Mouse (Mus musculus) spleen, postnatal 36 days (tissue): ENCODE measurements around the gene Abca16.

Experiments used
- DNase-seq, 2 experiments: peaks; one replicate each; pipeline ENCODE4 v3.0.0; 2022; ENCODE audit warnings: low spot score in 2 of 2, mixed read lengths in 1 of 2

Gene Abca16

GRCm38 (mm10) chr7:120409447-120409846 lies at the start of gene Abca16:
Abca16 (plus strand) TSS chr7:120409647.
- DNase-seq = no peak

- no peak for DNase-seq
Measured at GRCm38 (mm10) chr7:120361159-120361558, 48.3 kb upstream of the Abca16 start.

DNA sequence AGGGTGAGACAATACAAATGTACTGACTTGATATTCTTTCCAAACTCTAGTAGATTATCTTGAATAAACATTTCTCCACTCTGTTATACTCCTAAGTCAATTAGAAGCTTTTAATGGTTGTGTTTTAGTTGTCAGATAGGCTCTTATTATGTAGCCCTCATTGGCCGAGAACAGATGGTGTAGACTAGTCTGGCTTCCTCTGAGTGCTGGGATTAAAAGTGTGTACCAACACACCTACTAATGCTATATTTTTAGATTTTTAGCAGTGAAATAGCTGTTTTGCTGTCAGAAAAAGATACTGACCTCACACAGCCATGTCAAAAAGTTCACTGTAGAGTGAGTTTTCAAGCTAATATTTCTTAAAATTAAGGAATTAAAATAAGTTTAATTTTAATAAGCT lies 2.9 kb downstream of the Abca16 start:
- DNase-seq = no peak

GRCm38 (mm10) chr7:120426625-120427024 lies 17.2 kb downstream of the Abca16 start:
- no peak for DNase-seq

- no peak for DNase-seq
Measured at GRCm38 (mm10) chr7:120431464-120431863, 22.0 kb downstream of the Abca16 start.

- no peak for DNase-seq
Measured at GRCm38 (mm10) chr7:120503891-120504662, 94.6 kb downstream of the Abca16 start.

- no peak for DNase-seq
Measured at GRCm38 (mm10) chr7:120504663-120504979, 95.2 kb downstream of the Abca16 start.

DNA sequence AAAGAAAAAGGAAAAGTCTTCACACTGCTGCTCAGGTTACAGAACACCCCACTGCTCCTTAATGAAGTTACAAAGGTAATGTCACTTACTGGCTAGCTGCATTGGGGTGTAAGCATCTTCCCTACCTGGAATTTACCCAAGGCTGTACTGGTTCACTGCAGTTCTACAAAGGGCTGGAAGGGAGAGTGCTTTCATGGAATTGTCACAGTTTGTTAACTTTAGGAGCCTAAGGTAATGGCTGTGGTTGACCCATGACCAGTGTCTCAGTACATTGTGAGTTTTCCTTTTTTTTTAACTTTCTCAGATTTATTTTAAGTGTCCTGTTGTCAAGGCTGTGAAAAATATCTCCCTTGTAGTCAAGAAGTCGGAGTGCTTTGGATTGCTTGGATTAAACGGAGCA lies 125.4 kb downstream of the Abca16 start:
- no peak for DNase-seq

DNA sequence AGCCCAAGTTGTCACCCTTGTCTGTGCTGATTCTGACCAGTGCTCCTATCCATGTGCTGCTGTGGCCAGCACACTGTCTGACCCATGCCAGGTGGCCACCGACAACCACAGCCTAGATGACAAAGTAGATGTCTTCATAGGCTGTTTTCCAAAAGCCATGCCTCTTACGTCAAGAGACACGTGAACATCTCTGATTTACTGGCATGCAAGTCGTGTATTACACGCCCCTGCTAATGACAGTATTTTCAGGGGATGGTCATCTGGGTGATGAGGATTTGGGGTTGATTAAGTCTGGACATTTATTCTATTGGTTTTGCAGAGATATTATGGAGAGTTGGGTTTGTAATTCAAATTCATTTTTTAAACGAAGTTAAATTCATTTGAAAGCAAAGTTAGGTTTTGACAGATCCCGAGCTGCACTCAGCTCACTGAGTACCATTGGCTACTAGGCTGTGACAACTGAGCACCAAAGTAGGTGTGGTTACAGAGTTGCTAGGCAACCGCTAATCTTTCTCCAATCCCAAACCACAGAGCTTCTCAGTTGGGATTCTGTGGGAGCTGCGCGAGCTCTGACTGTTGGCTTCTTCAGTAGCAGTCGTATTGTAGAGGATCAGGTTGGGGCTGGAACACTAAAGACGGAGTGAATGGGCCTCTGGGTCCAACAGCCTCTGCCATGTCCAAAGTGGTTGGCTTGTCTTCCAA lies 143.2 kb downstream of the Abca16 start:
- DNase-seq = no peak

DNA sequence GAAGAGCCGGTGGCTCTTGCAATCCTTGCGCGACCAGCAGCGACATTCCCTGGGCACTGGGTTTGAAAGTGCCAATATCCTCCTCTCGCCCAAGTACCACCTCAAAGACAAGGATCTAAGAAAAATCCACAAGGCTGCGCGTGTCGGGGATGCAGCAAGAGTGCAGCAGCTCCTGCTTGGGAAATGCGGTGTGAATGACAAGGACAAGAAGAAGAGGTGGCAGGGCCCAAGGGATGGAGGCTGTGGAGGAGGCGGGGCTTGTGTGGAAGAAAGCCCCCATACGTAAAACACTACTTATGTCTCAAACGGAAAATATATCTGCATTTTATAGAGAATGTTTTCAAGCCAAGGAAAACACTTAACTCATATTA lies 143.7 kb downstream of the Abca16 start:
- DNase-seq = no peak

- DNase-seq = no peak
Measured at GRCm38 (mm10) chr7:120567366-120567765, 157.9 kb downstream of the Abca16 start.

GRCm38 (mm10) chr7:120576520-120576919 lies 167.1 kb downstream of the Abca16 start:
- DNase-seq = no peak
